In the genomic region with DNA sequence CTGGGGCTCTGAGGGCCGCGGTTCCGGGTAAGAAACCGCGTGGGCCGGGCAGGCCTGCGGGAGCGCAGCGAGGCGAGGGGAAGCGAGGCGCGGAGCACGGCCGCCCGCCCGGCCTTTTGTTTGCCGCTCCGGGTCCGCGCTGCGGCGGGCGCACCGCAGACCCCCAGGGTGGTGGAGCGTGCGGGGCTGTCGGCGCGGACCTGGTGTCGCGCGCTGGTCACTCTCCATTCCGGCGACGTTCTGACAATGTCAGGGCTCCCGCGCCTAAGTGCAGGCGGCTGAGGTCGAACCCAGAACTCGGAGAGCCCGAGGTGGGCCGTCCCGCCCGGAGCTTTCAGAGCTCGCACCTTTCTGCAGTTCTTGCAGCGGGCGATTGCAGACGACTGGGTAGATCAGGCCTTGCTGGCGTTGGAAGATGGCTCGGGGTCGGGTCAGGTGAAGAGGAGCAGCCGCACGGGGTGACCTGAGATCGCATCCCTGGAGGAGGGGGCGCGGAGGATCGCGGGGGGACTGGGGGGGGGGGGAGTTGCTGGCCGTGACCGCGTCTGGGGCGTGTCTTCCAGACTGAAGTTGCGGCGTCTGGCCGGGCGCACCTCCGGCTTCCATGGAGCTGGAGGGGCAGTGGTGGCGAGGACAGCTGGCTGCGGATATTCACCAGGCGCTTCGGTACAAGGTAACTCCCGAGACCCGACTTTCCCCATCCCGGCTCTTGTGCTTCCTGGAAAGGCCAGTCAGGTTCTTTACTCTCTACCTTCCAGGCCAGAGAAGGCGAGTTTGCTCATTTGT, we compare ENCODE assay signal across 8 mouse cellular contexts. TPM values are rescaled to one million over a fixed set of nuclear protein-coding genes. Genes with fewer than 3 reads are reported as not detected.
DNase-seq lines count a peak whose midpoint lies in the region; ATAC-seq and TF ChIP-seq lines count a peak whose summit lies in the region.

No protein-coding gene starts in this region.

- peak; percentile 64 for ATAC-seq in lung, postnatal 0 days

- H3K4me3 ChIP-seq in C2C12 (ENCODE audit: insufficient read depth, poor library complexity, severe bottlenecking) = peak overlapping the region; percentile 40
- H3K4me3 ChIP-seq in embryonic facial prominence, embryonic 10.5 days = peak overlapping the region; percentile 88
- peak overlapping the region; percentile 83 for H3K4me3 ChIP-seq in heart, embryonic 10.5 days
- H3K4me3 ChIP-seq in lung, postnatal 0 days (ENCODE audit: low read depth, low read length) = peak overlapping the region; percentile 70

- H3K27me3 ChIP-seq in C2C12 (ENCODE audit: control insufficient read depth, insufficient read depth, insufficient read length) = peaks cover 15% of the 10 kb centered on the region
- no peaks in the 10 kb centered on the region for H3K27me3 ChIP-seq in embryonic facial prominence, embryonic 10.5 days (replicated peaks; ENCODE audit: low read depth, poor library complexity, severe bottlenecking)
- H3K27me3 ChIP-seq in heart, embryonic 10.5 days (ENCODE audit: insufficient read depth, poor library complexity, severe bottlenecking) = no peaks in the 10 kb centered on the region
- no peaks in the 10 kb centered on the region for H3K27me3 ChIP-seq in lung, postnatal 0 days (replicated peaks; ENCODE audit: insufficient read depth, low read length)

- TF ChIP-seq CTCF in C2C12 (IDR thresholded peaks at IDR 0.05; ENCODE audit: control insufficient read depth, insufficient read depth, insufficient read length) = no peak
- no peak for TF ChIP-seq CTCF in lung, postnatal 0 days (IDR thresholded peaks at IDR 0.05)

- peak overlapping the region; percentile 81 for H3K9ac ChIP-seq in lung, postnatal 0 days (replicated peaks; ENCODE audit: low read depth)

- H3ac ChIP-seq in C2C12 (ENCODE audit: control insufficient read depth, insufficient read length, low read depth) = peak overlapping the region; percentile 94

- no peak for TF ChIP-seq EP300 in lung, postnatal 0 days (IDR thresholded peaks at IDR 0.05)

- peaks cover 23% of the 10 kb centered on the region for H3K79me3 ChIP-seq in C2C12 (ENCODE audit: low read depth)

- H3K36me3 ChIP-seq in C2C12 (ENCODE audit: control insufficient read depth, insufficient read depth) = no peaks in the 10 kb centered on the region
- H3K36me3 ChIP-seq in embryonic facial prominence, embryonic 10.5 days (replicated peaks) = peaks cover 27% of the 10 kb centered on the region
- H3K36me3 ChIP-seq in heart, embryonic 10.5 days = 0 out of 2 replicates have a peak, but pooled peaks cover under 1% of the 10 kb centered on the region
- H3K36me3 ChIP-seq in lung, postnatal 0 days (ENCODE audit: insufficient read depth, low read length) = no peaks in the 10 kb centered on the region

- no peaks in the 10 kb centered on the region for H3K9me3 ChIP-seq in embryonic facial prominence, embryonic 10.5 days
- no peaks in the 10 kb centered on the region for H3K9me3 ChIP-seq in heart, embryonic 10.5 days
- no peaks in the 10 kb centered on the region for H3K9me3 ChIP-seq in lung, postnatal 0 days (ENCODE audit: low read length)

- DNase-seq in adrenal gland, adult 18-20 months (ENCODE audit: low spot score in 2 of 2) = peak; percentile 37 to 40
- DNase-seq in embryonic facial prominence, embryonic 10.5 days (ENCODE audit: low spot score) = peak; percentile 83
- peak; percentile 88 for DNase-seq in heart, embryonic 10.5 days (ENCODE audit: low spot score)
- DNase-seq in kidney, adult 9 months = peak; percentile 18
- peak; percentile 77 for DNase-seq in lung, postnatal 0 days (ENCODE audit: low spot score)
- DNase-seq in ovary, adult 18-20 months (ENCODE audit: low spot score) = peak; percentile 17
- peak; percentile 30 to 34 for DNase-seq in thymus, postnatal 10 days (ENCODE audit: low spot score in 2 of 2)

- peaks cover 49% of the 10 kb centered on the region for H3K79me2 ChIP-seq in C2C12 (ENCODE audit: control insufficient read depth, insufficient read depth)

- H3K27ac ChIP-seq in embryonic facial prominence, embryonic 10.5 days (replicated peaks) = peak overlapping the region; percentile 98
- H3K27ac ChIP-seq in heart, embryonic 10.5 days = peak overlapping the region; percentile 96
- H3K27ac ChIP-seq in lung, postnatal 0 days (ENCODE audit: low read length) = peak overlapping the region; percentile 93

- H3K4me2 ChIP-seq in lung, postnatal 0 days (replicated peaks; ENCODE audit: low read depth, low read length) = peak overlapping the region; percentile 89

- peaks cover 33% of the 10 kb centered on the region for H3K4me1 ChIP-seq in embryonic facial prominence, embryonic 10.5 days
- peaks cover 6% of the 10 kb centered on the region for H3K4me1 ChIP-seq in heart, embryonic 10.5 days
- H3K4me1 ChIP-seq in lung, postnatal 0 days (ENCODE audit: insufficient read depth, low read depth, low read length) = peaks cover 5% of the 10 kb centered on the region; the same call in 1 of the 2 replicates

- WGBS in embryonic facial prominence, embryonic 10.5 days = under 1% methylated on average over 76 of the region's 76 CpGs
- WGBS in heart, embryonic 10.5 days = under 1% methylated on average over 72 of the region's 76 CpGs
- WGBS in lung, postnatal 0 days = under 1% methylated on average over 66 of the region's 76 CpGs

TF ChIP-seq in C2C12, 6 proteins besides CTCF, POLR2A, EP300 and RAD21:
- TF ChIP-seq FOSL1 (IDR thresholded peaks at IDR 0.05; ENCODE audit: insufficient read depth, low read length, poor library complexity, severe bottlenecking) (no peak), MYOG (IDR thresholded peaks at IDR 0.05; ENCODE audit: control insufficient read depth, extremely low read depth, insufficient read length) (no peak), MAX (IDR thresholded peaks at IDR 0.05) (peak; percentile 8)

RNA-seq across cellular contexts. Expression of gene Ccnj, which starts 0.5 kb away (rescaled TPM):
- 2.4 TPM for polyA plus RNA-seq in C2C12 (2012; fragmentation: generic; extraction: Trizol)
- total RNA-seq in adrenal gland, adult 18-20 months (2021) = 1 to 10 TPM; 4.6 to 5.8 TPM
- polyA plus RNA-seq in embryonic facial prominence, embryonic 10.5 days (2016; fragmentation: Nextera tagmentation; extraction: Ambion mirVana) = 38.7 and 40.5 TPM in 2 replicates
- polyA plus RNA-seq in heart, embryonic 10.5 days (2016; fragmentation: Nextera tagmentation; extraction: Ambion mirVana) = 12.3 and 14.7 TPM in 2 replicates
- 12.7 and 14.8 TPM in 2 replicates for polyA plus RNA-seq in lung, postnatal 0 days (2015; fragmentation: Nextera tagmentation; extraction: Ambion mirVana)

Comparison
In these comparisons a context has a peak if more than half of its experiments do, and no peak if none do; other contexts are left out.
1. Peak in every context shown above with its lines: DNase-seq, ATAC-seq, H3K4me3 ChIP-seq and H3K27ac ChIP-seq.
2. DNase-seq: peak in every context shown above with its lines; median percentile 88 in heart, embryonic 10.5 days; 83 in embryonic facial prominence, embryonic 10.5 days; 77 in lung, postnatal 0 days; 38 in adrenal gland, adult 18-20 months; 32 in thymus, postnatal 10 days; 18 in kidney, adult 9 months; 17 in ovary, adult 18-20 months.